ENCODE assay signal across 10 mouse cellular contexts in genomic region chr8:78434823-78435623, GRCm38 (mm10). TPM values are rescaled to one million over a fixed set of nuclear protein-coding genes. Genes with fewer than 3 reads are reported as not detected.
A peak's percentile ranks its signal among the peaks of the same experiment; 100 is the strongest.
DNase-seq lines count a peak whose midpoint lies in the region; ATAC-seq lines count a peak whose summit lies in the region.
"Had no signal": no experiment of that assay in that cellular context is flagged by ENCODE, and none has a peak within 500 bp of the region (broad histone marks: within the 10 kb centered on the region; RNA-seq: fewer than 3 reads in every experiment).

No protein-coding gene starts in this region.

- ATAC-seq in lung, embryonic 16.5 days (ENCODE audit: low read depth) = no peak
- no peak for ATAC-seq in embryonic facial prominence, embryonic 12.5 days (ENCODE audit: insufficient number of reproducible peaks, insufficient read depth, low FRiP score, low TSS enrichment)
- no peak for ATAC-seq in hindbrain, embryonic 16.5 days
- ATAC-seq in neural tube, embryonic 15.5 days (ENCODE audit: low FRiP score) = no peak

- H3K4me1 ChIP-seq in lung, embryonic 16.5 days (replicated peaks; ENCODE audit: control insufficient read depth, insufficient read depth, low read length) = peaks cover 9% of the 10 kb centered on the region; the same call in 1 of the 2 replicates
- H3K4me1 ChIP-seq in embryonic facial prominence, embryonic 12.5 days = peaks cover 22% of the 10 kb centered on the region
- H3K4me1 ChIP-seq in hindbrain, embryonic 16.5 days (ENCODE audit: control insufficient read depth, insufficient read depth, low read depth, low read length) = peaks cover 26% of the 10 kb centered on the region
- peaks cover 40% of the 10 kb centered on the region for H3K4me1 ChIP-seq in neural tube, embryonic 15.5 days

- WGBS in lung, embryonic 16.5 days = 2% methylated on average over 62 of the region's 62 CpGs
- under 1% methylated on average over 62 of the region's 62 CpGs for WGBS in embryonic facial prominence, embryonic 12.5 days
- WGBS in hindbrain, embryonic 16.5 days = under 1% methylated on average over 62 of the region's 62 CpGs
- 1% methylated on average over 62 of the region's 62 CpGs for WGBS in neural tube, embryonic 15.5 days

- H3K4me2 ChIP-seq in lung, embryonic 16.5 days (ENCODE audit: low read depth, low read length) = no peak overlapping the region
- H3K4me2 ChIP-seq in embryonic facial prominence, embryonic 12.5 days (replicated peaks) = peak overlapping the region; percentile 65; the same call in 1 of the 2 replicates
- peak overlapping the region; percentile 90 for H3K4me2 ChIP-seq in hindbrain, embryonic 16.5 days (ENCODE audit: low read length)
- H3K4me2 ChIP-seq in neural tube, embryonic 15.5 days = peak overlapping the region; percentile 90

- 0 out of 2 replicates have a peak overlapping the region, but pooled peaks have one; percentile 2 for H3K4me3 ChIP-seq in lung, embryonic 16.5 days (ENCODE audit: low read length)
- 0 out of 2 replicates have a peak overlapping the region, but pooled peaks have one; percentile 7 for H3K4me3 ChIP-seq in embryonic facial prominence, embryonic 12.5 days
- H3K4me3 ChIP-seq in hindbrain, embryonic 16.5 days (ENCODE audit: low read length) = peak overlapping the region; percentile 52
- H3K4me3 ChIP-seq in neural tube, embryonic 15.5 days (replicated peaks) = peak overlapping the region; percentile 47
- H3K4me3 ChIP-seq: heart, adult 2 months had no signal

- no peaks in the 10 kb centered on the region for H3K36me3 ChIP-seq in lung, embryonic 16.5 days (ENCODE audit: control insufficient read depth, insufficient read depth, low read length)
- no peaks in the 10 kb centered on the region for H3K36me3 ChIP-seq in embryonic facial prominence, embryonic 12.5 days
- H3K36me3 ChIP-seq in hindbrain, embryonic 16.5 days (ENCODE audit: control insufficient read depth, insufficient read depth, low read length) = no peaks in the 10 kb centered on the region
- H3K36me3 ChIP-seq in neural tube, embryonic 15.5 days = no peaks in the 10 kb centered on the region

- no peak overlapping the region for H3K27ac ChIP-seq in lung, embryonic 16.5 days (ENCODE audit: low read length)
- H3K27ac ChIP-seq in embryonic facial prominence, embryonic 12.5 days = no peak overlapping the region
- no peak overlapping the region; the same call in 1 of the 2 replicates for H3K27ac ChIP-seq in hindbrain, embryonic 16.5 days (ENCODE audit: low read depth, low read length)
- H3K27ac ChIP-seq in neural tube, embryonic 15.5 days (replicated peaks) = no peak overlapping the region
- H3K27ac ChIP-seq: heart, adult 2 months had no signal

- no peak overlapping the region for H3K9ac ChIP-seq in lung, embryonic 16.5 days (ENCODE audit: low read length)
- no peak overlapping the region for H3K9ac ChIP-seq in embryonic facial prominence, embryonic 12.5 days
- H3K9ac ChIP-seq in hindbrain, embryonic 16.5 days (ENCODE audit: low read depth, low read length) = no peak overlapping the region
- H3K9ac ChIP-seq in neural tube, embryonic 15.5 days (replicated peaks) = peak overlapping the region; percentile 10; the same call in 1 of the 2 replicates

- DNase-seq in lung, postnatal 10 days = no peak
- no peak for DNase-seq in left cerebral cortex, adult 18-20 months (ENCODE audit: low spot score in 2 of 2)
- DNase-seq in natural killer cell, adult 2 months (ENCODE audit: low spot score in 2 of 2) = no peak
- DNase-seq: cerebellum, postnatal 25 days; heart, adult 2 months had no signal

- H3K9me3 ChIP-seq in lung, embryonic 16.5 days (ENCODE audit: control insufficient read depth, low read length) = no peaks in the 10 kb centered on the region
- H3K9me3 ChIP-seq in embryonic facial prominence, embryonic 12.5 days = no peaks in the 10 kb centered on the region
- no peaks in the 10 kb centered on the region for H3K9me3 ChIP-seq in hindbrain, embryonic 16.5 days (ENCODE audit: control insufficient read depth, low read length)
- no peaks in the 10 kb centered on the region for H3K9me3 ChIP-seq in neural tube, embryonic 15.5 days (replicated peaks)

- H3K27me3 ChIP-seq in lung, embryonic 16.5 days (ENCODE audit: control insufficient read depth, insufficient read depth, low read depth, low read length) = peaks cover 73% of the 10 kb centered on the region
- peaks cover 84% of the 10 kb centered on the region for H3K27me3 ChIP-seq in embryonic facial prominence, embryonic 12.5 days
- H3K27me3 ChIP-seq in hindbrain, embryonic 16.5 days (replicated peaks; ENCODE audit: control insufficient read depth, insufficient read depth, low read length) = peaks cover 30% of the 10 kb centered on the region
- peaks cover 66% of the 10 kb centered on the region for H3K27me3 ChIP-seq in neural tube, embryonic 15.5 days (replicated peaks)

RNA-seq across cellular contexts. Expression of gene Pou4f2, which starts 1.4 kb away (rescaled TPM):
- not detected in 2 replicates for polyA plus RNA-seq in lung, embryonic 16.5 days (2015; fragmentation: Nextera tagmentation; extraction: Ambion mirVana)
- 0.54 and 1.1 TPM in 2 replicates for polyA plus RNA-seq in embryonic facial prominence, embryonic 12.5 days (2016; fragmentation: Nextera tagmentation; extraction: Ambion mirVana)
- 5.2 and 5.3 TPM in 2 replicates for polyA plus RNA-seq in hindbrain, embryonic 16.5 days (2015; fragmentation: Nextera tagmentation; extraction: Ambion mirVana)
- polyA plus RNA-seq in neural tube, embryonic 15.5 days (2015; fragmentation: Nextera tagmentation; extraction: Ambion mirVana) = 2.4 and 3.3 TPM in 2 replicates
- not detected for total RNA-seq in left cerebral cortex, adult 18-20 months (2021)
- total RNA-seq: heart, adult 2 months had no signal
- polyA plus RNA-seq: heart, adult 2 months; liver, embryonic 11.5 days had no signal

Comparison
In these comparisons a context has a peak if more than half of its experiments do, and no peak if none do; other contexts are left out.
1. H3K4me3 ChIP-seq: peak in every context shown above with its lines; median percentile 52 in hindbrain, embryonic 16.5 days; 47 in neural tube, embryonic 15.5 days; 7 in embryonic facial prominence, embryonic 12.5 days; 2 in lung, embryonic 16.5 days.